Mouse (Mus musculus): ENCODE measurements around the gene Gdf2.
A peak's percentile ranks its signal among the peaks of the same experiment; 100 is the strongest.

Gdf2 gene

DNA sequence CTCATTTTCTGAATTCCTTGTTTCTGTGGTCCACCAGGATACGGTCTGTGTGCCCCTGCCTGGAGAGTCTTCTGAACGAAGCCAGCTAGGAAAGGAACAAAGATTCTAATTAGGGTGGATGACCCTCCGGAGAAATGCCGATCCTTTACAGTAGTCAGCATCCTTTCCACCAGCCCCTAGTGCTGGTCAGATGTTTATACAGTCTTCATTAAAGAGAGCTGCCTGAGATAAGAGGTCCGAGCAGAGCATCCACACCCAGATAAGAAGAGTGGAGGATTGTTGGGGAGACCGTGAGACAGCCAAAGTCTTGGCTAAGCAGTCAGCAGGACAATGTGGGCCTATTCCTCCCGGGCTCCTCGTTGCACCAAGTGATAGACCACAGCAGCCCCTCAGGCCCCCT lies at the start of gene Gdf2:
Gdf2 (plus strand) TSS at position 301 of the 400 bp plus-strand sequence.
- DNase-seq: no peak

DNA sequence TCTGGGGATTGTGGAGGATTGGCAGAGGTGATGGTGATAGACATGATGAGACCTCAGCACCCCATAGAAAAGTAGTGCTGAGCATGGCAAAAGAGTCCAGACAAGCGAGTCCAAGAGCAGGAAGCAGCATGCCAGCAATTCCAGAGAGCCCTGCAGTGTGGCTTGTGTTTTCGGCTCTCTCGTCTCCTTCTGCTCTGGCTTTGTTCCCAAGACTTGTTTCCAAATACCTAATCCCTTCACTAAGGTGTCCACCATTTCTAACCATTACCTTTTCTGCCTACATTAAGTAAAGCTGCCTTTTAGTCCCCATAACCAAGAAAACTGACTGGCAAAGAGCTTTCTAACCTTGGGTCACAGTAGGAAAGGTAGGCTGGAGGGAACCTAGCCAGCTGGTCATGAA lies 49.3 kb upstream of the Gdf2 start:
- DNase-seq: no peak

DNA sequence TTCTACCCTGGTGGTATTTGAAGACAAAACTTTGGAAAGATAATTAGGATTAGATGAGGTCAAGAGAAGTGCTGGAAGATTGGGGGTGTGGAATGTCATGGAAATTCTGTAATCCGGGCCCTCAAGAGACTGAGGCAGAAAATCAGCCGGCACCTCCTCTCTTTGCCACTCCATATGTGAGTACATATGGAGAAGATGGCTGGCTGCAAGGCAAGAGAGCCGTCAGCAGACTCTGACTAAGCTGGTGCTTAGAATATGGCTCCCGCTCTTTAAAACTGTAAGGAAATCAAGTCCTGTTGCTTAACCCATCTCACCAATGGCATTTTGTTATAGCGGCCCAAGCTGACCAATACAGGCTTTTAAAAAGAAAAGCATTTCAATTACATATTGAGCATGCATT lies 45.1 kb upstream of the Gdf2 start:
- DNase-seq: no peak

DNA sequence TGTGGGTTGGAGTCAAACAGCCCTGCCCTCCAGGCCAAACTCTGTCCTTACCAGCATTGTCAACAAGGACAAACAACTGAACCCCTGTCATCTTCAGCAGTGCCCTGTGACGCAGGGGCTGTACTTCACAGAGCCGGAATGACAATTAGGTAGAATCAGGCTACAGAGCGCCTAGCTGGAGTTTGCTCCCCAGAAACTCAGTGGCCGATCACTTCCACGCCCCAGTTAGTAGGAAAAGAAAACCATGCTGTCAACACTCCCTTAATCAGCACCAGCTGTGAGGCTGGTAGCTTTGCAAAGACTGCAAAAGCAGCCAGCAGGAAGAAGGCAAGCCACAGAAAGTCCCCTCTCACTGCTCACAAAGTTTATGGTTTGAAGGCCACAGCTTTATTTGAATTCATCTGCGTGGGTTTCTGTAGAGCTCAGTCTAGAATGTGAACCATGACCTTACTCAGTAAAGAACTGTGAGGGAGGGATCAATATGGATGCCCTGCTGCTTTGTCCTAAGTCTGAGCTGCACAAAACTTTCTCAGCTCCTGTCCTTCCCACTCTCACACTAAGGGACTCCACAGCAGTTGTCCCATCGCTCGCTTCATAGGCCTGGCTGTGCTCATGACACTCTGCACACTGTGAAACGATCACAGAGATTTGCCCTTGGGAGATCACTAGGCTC lies 44.1 kb upstream of the Gdf2 start:
- no peak for DNase-seq

DNA sequence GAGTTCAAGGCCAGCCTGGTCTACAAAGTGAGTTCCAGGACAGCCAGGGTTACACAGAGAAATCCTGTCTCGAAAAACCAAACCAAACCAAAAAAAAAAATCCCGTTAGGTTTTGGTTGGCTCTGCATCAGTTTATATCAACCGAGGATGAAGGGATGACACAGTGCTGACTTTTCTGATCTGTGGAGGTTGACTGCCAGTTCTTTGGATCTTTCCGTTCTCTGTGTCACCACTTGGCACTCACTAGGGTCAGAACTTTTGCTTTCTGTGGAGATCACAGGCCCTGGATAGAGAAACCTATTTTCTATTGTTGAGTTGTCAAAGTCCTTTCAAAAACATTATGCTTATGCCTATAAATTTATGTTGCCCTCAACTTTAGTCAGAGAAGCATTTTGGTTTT lies 38.1 kb upstream of the Gdf2 start:
- DNase-seq: no peak

DNA sequence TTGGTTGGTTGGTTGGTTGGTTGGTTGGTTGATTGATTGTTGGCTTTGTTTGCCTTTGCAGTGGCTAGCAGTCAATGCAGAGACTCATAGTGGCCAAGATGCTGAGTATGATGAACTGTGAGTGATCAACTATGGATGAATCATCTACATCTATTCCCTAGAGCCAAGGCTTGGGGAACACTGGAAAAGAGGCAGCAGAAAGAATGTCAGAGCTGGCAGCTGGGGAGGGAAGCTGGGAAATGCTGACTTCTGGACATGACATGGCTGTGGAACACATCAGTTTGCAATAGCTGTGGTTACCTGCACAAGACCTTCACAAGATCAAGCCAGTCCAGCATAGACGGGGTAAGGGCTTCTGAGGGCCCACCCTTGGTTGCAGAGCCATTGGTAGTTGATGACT lies 37.6 kb upstream of the Gdf2 start:
- no peak for DNase-seq

DNA sequence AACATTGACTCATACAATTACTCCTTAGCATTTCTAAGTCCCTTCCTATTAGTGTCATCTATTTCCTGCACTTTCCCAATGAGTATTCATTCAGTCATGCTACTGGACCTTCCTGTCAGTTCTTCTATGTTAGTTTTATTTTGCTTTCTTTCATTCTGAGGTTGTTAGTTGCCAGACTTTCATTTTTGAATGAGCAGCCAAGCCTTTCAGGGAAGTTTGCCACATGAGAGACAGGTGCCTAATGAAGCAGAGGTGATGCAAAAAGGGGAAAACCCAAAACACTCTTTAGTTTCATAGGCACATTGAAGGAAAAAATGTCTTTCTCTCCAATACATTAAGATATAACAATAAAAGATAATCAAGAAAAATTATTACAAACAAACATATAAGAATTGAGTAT lies 36.0 kb upstream of the Gdf2 start:
- no peak for DNase-seq

DNA sequence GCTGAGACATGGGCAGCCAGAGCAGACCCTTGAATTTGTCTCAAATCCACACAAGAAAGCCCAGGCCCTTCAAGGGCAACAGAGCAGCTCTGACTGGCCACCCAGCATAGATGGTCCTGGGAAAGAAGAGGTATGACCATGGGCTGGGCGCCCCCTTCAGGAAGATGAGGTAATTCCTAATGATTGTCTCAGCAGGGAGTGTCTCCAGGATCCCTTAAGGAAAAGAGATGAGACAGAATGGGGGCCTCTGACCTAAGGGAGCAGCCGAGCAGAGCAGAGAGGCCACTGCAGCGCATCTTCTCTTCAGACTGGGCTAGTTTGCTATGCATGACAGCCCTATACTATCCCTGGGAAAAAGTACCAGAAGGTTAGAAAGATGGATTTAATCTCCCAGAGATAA lies 27.1 kb upstream of the Gdf2 start:
- no peak for DNase-seq

DNA sequence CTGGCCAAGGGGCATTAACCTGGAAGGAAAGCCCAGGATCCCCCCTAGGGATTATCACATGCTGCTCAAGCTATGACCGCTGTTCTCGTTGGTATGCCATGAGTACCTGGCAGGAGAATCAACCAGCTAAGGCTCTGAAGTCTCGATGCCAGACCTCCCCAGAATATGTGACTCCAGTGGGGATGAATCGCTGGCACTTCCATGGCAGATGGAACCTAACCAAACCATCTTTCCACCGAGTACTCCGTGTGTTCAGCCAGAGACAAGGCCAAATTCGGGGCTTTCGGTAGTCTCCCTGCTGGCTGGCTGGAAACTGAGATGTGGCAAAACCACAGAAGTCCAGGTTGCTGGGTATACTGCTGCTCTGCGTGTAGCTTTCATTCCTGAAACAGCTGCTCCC lies 26.6 kb upstream of the Gdf2 start:
- DNase-seq: no peak

DNA sequence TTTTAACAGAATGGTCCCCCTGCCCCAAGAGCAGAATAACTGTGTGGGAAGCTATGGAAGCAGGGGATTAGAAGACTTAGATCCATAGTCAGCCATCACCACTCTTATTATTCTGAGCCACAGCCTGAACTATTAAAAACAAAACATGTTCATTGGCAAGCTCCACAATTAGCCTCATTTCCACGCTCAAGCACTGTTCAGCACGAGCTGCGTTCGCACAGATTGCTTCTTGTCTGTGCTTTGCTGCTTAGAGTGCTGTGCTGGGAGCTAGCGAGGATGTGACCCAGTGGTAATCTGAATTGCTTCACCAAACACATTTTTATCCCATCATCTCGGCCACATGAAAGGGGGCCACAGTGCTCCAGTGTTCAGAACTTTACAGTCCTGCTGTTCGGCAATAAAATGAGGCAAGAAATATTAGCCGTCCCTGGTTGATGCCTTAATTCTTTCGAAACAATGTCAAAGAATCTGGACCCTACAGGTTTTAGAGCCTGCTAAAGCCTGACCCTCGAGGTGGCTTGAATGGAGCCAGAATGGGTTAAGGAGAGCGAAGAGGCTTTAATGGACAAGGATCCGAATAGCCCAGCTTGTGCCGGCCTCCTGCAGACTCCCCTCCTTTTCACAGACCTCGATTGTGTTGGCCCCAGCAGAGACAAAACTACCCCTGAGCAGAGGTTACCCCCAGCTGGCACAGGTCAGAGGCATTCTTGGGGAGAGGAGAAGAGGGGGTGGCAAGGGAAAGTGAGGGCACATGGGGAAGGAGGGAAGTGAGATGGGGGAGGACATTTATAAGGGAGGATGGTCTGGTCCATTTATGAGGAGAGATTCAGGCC lies 19.9 kb upstream of the Gdf2 start:
- no peak for DNase-seq

DNA sequence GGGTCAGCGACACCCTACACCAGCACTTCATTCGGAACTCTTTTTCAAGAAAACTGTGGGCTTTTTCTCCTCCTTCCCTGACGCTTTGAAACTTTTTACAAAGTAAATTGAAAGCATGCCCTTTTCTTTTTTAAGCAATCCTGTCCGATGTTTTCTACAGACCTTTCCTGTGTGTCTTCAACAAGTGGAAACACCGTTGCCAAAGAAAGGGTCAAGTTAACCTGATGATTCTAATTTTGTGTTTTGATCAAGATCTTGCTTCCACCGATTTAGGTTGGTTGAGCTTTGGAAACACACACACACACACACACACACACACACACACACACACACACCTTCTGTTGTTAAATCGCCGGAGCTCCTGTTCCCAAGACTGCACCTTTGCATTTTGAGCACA lies 18.1 kb upstream of the Gdf2 start:
- no peak for DNase-seq

DNA sequence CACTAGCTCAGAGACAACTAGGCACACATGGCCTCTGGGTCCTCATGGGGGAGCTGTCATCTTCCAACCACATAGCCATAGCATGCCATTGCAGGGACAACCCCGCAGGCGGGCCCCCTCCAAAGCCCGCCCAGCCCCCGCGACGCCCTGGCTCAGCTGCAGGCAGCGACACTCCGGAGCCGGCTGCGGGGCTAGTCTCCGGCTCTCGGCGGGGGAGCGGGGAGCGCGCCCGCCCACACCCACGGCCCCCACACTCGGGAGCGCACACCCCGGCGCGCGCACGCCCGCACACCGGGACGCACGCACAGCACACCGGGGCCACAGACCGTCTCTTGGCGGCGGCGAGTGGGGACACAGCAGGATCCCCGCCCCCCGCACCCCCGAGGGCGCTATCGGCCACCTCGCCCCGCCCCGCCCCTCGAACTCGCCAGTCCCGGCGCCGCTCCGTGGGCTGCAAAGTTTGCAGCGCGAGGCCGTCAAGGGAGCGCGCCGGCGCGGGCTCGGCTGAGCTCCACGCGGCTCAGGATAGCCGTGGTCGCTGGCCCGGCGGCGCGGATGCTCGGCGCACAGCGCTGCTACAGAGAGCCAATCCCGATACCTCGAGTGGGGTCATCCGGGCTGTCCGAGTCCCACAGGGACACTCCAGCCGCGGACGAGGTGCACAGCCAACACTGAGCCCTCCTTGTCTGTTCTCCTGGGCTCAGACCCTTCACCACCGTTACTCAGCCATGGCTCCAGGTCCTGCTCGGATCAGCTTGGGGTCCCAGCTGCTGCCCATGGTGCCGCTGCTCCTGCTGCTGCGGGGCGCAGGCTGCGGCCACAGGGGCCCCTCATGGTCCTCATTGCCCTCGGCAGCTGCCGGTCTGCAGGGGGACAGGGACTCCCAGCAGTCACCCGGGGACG lies 17.4 kb upstream of the Gdf2 start, which contains the start of gene Gdf10:
Gdf10 (plus strand) TSS at position 420 of the 903 bp plus-strand sequence.
- no peak for DNase-seq

DNA sequence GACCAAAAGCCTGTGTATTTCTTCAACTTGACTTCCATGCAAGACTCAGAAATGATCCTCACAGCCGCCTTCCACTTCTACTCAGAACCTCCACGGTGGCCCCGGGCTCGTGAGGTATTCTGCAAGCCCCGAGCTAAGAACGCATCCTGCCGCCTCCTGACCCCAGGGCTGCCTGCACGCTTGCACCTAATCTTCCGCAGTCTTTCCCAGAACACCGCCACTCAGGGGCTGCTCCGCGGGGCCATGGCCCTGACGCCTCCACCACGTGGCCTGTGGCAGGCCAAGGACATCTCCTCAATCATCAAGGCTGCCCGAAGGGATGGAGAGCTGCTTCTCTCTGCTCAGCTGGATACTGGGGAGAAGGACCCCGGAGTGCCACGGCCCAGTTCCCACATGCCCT lies 9.0 kb upstream of the Gdf2 start:
- DNase-seq: no peak

DNA sequence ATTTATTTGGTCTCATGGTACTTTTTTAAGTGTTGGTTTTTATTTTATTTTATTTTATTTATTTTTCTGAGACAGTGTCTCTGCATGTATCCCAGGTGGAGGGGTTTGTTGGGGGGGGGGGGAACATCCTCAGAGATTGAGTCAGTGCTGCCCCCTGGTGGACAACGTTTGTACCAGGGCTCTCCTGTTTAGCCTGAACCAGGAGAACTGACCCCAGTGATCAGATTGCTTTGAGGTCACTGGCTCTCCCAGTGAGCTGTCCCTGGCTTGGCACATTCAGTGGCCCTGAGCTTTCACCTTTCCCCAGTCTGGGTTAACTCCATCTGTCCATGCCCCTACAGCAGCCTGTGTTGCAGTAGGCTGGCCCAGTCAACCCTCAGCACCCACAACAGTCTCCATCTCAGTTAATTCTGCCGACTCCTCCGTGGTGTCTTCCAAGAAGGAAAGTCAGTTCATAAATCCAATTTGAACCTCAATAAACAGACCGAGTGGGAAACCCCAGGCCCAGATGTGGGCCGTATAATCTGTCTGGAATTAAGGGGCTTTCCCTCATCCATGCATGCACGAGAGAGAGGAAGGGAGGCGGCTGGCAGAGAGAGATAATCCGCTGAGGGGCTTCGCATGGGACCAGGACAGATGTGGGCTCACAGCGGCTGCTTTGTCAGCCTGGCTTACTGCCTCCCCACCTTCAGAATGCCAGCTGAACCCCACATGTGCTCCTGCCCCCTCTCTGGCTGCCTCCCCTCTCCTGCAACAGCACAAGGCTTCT lies 7.7 kb upstream of the Gdf2 start:
- DNase-seq: peak; percentile 41

DNA sequence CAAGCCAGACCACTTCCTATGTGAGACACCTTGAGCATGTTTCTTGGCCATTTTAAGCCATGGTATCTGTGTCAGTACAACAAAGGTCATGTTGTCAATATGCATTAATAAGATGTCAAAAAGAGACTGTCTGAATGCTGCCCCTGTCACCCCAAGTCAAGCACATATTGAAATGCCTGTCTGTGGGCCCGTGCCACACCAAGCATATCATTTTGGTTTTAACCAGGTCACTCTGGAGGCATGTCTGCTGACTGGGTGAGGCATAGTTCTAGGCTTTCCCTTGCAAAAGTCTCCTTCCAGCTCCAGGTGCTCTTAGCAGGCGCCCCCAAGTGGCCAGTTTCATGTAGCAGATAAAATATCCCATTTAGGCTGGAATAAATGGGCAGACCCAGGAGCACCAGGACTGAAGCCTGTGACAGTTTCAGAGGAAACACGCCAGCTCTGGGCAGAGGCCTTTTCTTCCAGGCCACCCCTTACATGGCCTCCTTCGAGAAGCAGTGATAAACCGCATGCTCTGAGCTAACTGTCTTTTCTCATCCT lies 7.0 kb upstream of the Gdf2 start:
- DNase-seq: peak; percentile 18

DNA sequence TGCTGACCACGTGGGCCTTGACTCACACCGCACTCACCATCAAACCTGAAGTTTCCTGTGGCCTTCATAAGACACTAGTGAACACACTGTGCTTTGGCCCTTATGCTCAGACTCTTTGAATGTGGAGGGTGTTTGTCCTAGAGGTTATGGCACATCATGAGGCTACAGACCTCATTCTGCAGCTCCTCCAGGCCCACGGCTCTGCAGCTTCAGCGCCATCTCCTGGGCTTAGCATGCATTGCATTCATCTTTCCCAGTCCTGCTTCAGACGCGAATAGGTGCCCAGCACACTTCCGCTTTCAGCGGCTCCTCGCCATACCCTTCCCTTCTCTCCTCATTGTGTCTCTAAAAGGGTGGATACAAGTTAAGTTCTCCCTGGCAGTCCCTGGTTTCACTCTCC lies 1.7 kb upstream of the Gdf2 start:
- DNase-seq: peak; percentile 13

DNA sequence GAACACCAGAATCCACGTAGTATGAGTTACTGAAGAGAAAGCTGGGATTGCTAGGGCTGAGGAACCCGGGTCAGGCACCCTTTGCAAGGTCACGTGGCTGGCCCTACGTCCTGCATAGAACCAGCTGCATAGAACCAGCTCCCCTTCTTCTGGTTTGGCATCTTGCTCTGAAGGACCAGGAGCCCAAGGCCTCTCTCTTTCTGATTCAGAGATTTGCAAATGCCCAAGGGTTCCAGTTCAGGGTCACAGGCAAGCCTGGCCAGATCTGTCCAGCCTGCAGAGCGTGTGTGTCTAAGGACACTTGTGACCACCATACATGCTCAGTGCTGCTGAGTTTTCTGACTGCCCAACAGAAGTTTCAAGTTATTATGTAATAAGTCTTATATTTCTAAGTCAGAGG lies 1.4 kb downstream of the Gdf2 start:
- no peak for DNase-seq

DNA sequence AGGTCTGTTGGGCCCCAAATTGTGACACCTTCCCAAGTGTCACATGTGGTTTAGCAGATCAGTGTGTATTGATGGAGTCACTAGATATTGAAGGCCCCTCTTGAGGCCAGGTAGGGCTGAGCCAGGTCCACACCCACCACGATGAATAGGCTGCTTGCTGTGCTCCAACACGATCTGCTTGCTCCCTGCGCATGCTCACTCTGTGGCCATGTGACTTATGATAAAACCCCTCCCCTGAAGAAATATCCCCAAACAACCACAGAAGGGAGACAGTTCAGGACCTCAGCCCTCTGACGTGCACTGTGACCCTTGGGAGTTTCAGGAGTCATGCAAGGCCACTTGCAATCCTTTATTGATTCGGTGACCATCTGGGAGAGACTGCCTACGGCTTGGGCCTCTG lies 5.3 kb downstream of the Gdf2 start:
- no peak for DNase-seq

DNA sequence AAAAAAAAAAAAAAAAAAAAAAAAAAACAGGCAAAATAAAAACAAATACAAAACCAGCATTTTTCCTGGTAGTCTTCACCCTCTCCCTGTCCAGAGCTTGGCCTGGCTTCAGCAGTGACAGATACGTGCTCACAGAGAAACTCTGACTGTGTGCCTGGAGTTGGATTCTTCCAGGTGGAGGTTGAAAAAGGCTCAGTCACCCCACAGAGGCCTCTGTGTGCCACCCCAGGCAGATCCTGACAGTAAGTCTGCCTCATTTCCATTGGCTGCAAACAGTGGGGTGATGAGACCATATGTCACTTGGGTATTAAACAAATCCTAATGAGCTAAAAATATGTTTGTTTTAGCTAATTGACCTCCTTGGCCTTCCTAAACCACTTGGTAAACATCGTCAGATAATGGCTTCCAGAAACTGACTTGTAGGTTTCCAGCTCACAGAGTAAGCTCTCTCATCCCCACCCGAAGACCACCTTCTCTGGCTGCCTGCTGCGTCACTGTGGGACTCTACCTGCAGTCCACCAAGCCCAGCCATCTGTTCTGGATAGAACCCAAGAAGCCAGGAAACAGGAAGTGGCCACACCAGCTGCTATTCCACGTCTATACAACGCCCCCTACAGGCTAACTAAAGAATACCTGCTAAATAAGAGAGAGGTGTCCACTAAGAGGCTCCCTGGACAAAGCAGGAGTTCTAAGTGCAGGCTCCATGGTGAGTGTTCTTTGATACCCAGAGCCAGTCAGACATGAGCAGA lies 11.6 kb downstream of the Gdf2 start:
- no peak for DNase-seq

DNA sequence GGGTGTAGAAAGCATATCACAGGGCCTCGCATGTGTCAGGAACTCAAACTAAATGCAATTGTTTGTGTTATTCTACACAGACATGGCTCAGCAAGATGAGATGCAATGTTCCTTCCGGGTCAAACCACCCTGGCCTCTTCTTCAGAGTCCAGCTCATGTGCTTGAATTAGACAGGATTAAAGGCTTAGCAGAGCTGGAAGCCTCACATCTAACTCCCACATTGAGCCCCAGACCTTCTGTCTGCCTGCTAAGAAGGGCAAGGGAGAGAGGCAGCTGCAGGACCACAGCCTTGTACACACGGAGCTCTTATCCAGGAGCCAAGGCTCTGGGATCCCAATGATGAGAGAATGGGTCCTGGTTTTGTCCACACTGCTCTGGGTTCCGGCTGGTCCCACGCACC lies 12.9 kb downstream of the Gdf2 start, which contains the start of gene Rbp3:
Rbp3 (plus strand) TSS at position 243 of the 400 bp plus-strand sequence.
- DNase-seq: no peak

DNA sequence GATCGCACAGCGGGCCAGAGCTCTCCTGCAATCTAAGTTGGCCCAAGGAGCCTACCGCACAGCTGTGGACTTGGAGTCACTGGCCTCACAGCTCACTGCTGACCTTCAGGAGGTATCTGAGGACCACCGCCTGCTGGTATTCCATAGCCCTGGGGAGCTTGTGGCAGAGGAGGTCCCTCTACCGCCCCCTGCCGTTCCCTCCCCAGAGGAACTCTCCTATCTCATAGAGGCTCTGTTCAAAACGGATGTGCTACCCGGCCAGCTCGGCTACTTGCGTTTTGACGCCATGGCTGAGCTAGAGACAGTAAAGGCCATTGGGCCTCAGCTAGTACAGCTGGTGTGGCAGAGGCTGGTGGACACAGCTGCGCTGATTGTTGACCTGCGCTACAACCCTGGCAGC lies 15.2 kb downstream of the Gdf2 start:
- no peak for DNase-seq

DNA sequence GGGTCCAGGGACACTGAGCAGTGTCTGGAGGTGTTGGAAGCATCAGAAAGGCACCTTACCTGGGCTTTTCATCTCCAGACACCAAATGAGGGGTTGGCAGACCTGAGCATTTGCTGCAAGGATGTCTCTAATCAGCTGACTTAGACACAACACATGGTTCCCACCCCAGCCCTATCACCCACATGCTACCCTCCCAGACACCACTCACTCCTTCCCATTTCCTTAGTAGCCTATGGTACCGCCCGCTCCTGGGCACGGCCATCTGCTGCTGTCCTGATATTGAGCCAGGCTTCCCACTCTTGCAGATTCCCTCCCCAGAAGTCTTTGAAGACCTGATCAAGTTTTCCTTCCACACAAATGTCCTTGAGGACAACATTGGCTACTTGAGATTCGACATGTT lies 17.3 kb downstream of the Gdf2 start:
- no peak for DNase-seq
